Mouse (Mus musculus): ENCODE results near the gene Clec2d.
"Not testable (repeated sequence)": the region's sequence is repeated elsewhere in the genome, so short reads cannot be mapped to it uniquely, and the experiment has no call there.

Clec2d gene

GRCm38 (mm10) chr6:129180403-129181169 lies at the start of gene Clec2d:
TSS of gene Clec2d (plus strand) at chr6:129180615.
- DNase-seq: peak; percentile 41 to 51

- no peak for DNase-seq
Measured at GRCm38 (mm10) chr6:129132604-129133341, 47.6 kb upstream of the Clec2d start.

- no peak for DNase-seq
Measured at GRCm38 (mm10) chr6:129146812-129147211, 33.6 kb upstream of the Clec2d start.

GRCm38 (mm10) chr6:129160103-129160502 lies 20.3 kb upstream of the Clec2d start:
- no peak for DNase-seq

GRCm38 (mm10) chr6:129161136-129161535 lies 19.3 kb upstream of the Clec2d start:
- no peak for DNase-seq

GRCm38 (mm10) chr6:129161951-129162350 lies 18.5 kb upstream of the Clec2d start:
- DNase-seq: no peak

GRCm38 (mm10) chr6:129162587-129163159 lies 17.7 kb upstream of the Clec2d start:
- no peak for DNase-seq

- DNase-seq: no peak
Measured at GRCm38 (mm10) chr6:129163606-129164005, 16.8 kb upstream of the Clec2d start.

GRCm38 (mm10) chr6:129170925-129171324 lies 9.5 kb upstream of the Clec2d start:
- no peak for DNase-seq

GRCm38 (mm10) chr6:129171675-129172074 lies 8.7 kb upstream of the Clec2d start:
- DNase-seq: no peak

- DNase-seq: no peak
Measured at GRCm38 (mm10) chr6:129174836-129175235, 5.6 kb upstream of the Clec2d start.

- DNase-seq: no peak
Measured at GRCm38 (mm10) chr6:129175612-129176011, 4.8 kb upstream of the Clec2d start.

- no peak for DNase-seq
Measured at GRCm38 (mm10) chr6:129176621-129177020, 3.8 kb upstream of the Clec2d start.

- DNase-seq: no peak
Measured at GRCm38 (mm10) chr6:129179281-129179680, 1.1 kb upstream of the Clec2d start.

- not testable (repeated sequence) for DNase-seq
Measured at GRCm38 (mm10) chr6:129179831-129180230, 584 bp upstream of the Clec2d start.

GRCm38 (mm10) chr6:129181249-129181648 lies 834 bp downstream of the Clec2d start:
- no peak for DNase-seq

GRCm38 (mm10) chr6:129181683-129182082 lies 1.3 kb downstream of the Clec2d start:
- no peak for DNase-seq

GRCm38 (mm10) chr6:129182518-129182917 lies 2.1 kb downstream of the Clec2d start:
- DNase-seq: no peak

GRCm38 (mm10) chr6:129184001-129184400 lies 3.6 kb downstream of the Clec2d start:
- DNase-seq: not testable (repeated sequence)

- no peak for DNase-seq
Measured at GRCm38 (mm10) chr6:129184788-129185187, 4.4 kb downstream of the Clec2d start.

- no peak for DNase-seq
Measured at GRCm38 (mm10) chr6:129186022-129186421, 5.6 kb downstream of the Clec2d start.

GRCm38 (mm10) chr6:129186457-129187199 lies 6.2 kb downstream of the Clec2d start:
- DNase-seq: no peak

- DNase-seq: no peak
Measured at GRCm38 (mm10) chr6:129187200-129187651, 6.8 kb downstream of the Clec2d start.
